Comparison of ENCODE assay signal across 10 mouse cellular contexts in genomic region chr10:41565141-41565540, GRCm38 (mm10). TPM values are rescaled to one million over a fixed set of nuclear protein-coding genes. Genes with fewer than 3 reads are reported as not detected.
A peak's percentile ranks its signal among the peaks of the same experiment; 100 is the strongest.
DNase-seq lines count a peak whose midpoint lies in the region; ATAC-seq and TF ChIP-seq lines count a peak whose summit lies in the region.
"Had no signal": no experiment of that assay in that cellular context is flagged by ENCODE, and none has a peak within 500 bp of the region (broad histone marks: within the 10 kb centered on the region; RNA-seq: fewer than 3 reads in every experiment).

No protein-coding gene starts in this region.

- no peak for TF ChIP-seq CTCF in ES-Bruce4 (IDR thresholded peaks at IDR 0.05; ENCODE audit: low read depth, low read length)

- DNase-seq in adipocyte (ENCODE audit: low spot score): peak; percentile 90
- peak; percentile 50 to 72 for DNase-seq in gastrocnemius, postnatal 4 days (ENCODE audit: low spot score in 2 of 2)
- peak; percentile 19 for DNase-seq in lung, postnatal 25 days (ENCODE audit: low spot score)
- DNase-seq in cerebellum, adult 11-12 months: no peak
- no peak for DNase-seq in forebrain, embryonic 14.5 days (ENCODE audit: low spot score)
- DNase-seq: liver, embryonic 13.5 days; thymus, postnatal 14 days had no signal

- no peaks in the 10 kb centered on the region for H3K27me3 ChIP-seq in ES-Bruce4 (ENCODE audit: control insufficient read depth, insufficient read depth, low read length, poor library complexity, severe bottlenecking)
- no peaks in the 10 kb centered on the region for H3K27me3 ChIP-seq in forebrain, embryonic 16.5 days (replicated peaks; ENCODE audit: control insufficient read depth, insufficient read depth, low read length)
- no peaks in the 10 kb centered on the region for H3K27me3 ChIP-seq in forebrain, embryonic 14.5 days (replicated peaks; ENCODE audit: control insufficient read depth, insufficient read depth, low read length)
- H3K27me3 ChIP-seq: liver, embryonic 13.5 days had no signal

- H3K36me3 ChIP-seq in ES-Bruce4 (ENCODE audit: control insufficient read depth, insufficient read depth, low read length, poor library complexity, severe bottlenecking): no peaks in the 10 kb centered on the region
- no peaks in the 10 kb centered on the region for H3K36me3 ChIP-seq in forebrain, embryonic 16.5 days (ENCODE audit: control insufficient read depth, insufficient read depth)
- no peaks in the 10 kb centered on the region for H3K36me3 ChIP-seq in forebrain, embryonic 14.5 days (ENCODE audit: control insufficient read depth, insufficient read depth, low read length)
- H3K36me3 ChIP-seq: liver, embryonic 13.5 days had no signal

- peaks cover 2% of the 10 kb centered on the region for H3K4me1 ChIP-seq in ES-Bruce4 (ENCODE audit: control insufficient read depth, insufficient read depth, low read length)
- no peaks in the 10 kb centered on the region for H3K4me1 ChIP-seq in forebrain, embryonic 16.5 days (replicated peaks; ENCODE audit: control insufficient read depth, insufficient read depth, low read length)
- no peaks in the 10 kb centered on the region for H3K4me1 ChIP-seq in forebrain, embryonic 14.5 days (ENCODE audit: control insufficient read depth, insufficient read depth, low read length)
- H3K4me1 ChIP-seq: liver, embryonic 13.5 days had no signal

- H3K9me3 ChIP-seq in ES-Bruce4 (replicated peaks; ENCODE audit: control insufficient read depth, insufficient read depth, low read length, poor library complexity, severe bottlenecking): no peaks in the 10 kb centered on the region
- H3K9me3 ChIP-seq in forebrain, embryonic 16.5 days (ENCODE audit: control insufficient read depth, low read length): 0 out of 2 replicates have a peak, but pooled peaks cover 5% of the 10 kb centered on the region
- peaks cover 2% of the 10 kb centered on the region; the same call in 1 of the 2 replicates for H3K9me3 ChIP-seq in forebrain, embryonic 14.5 days (replicated peaks; ENCODE audit: control insufficient read depth, low read length)

- peak overlapping the region; percentile 18; the same call in 1 of the 2 replicates for H3K9ac ChIP-seq in ES-Bruce4 (ENCODE audit: low read depth, poor library complexity, severe bottlenecking)
- no peak overlapping the region for H3K9ac ChIP-seq in forebrain, embryonic 16.5 days (replicated peaks; ENCODE audit: low read depth, low read length)
- H3K9ac ChIP-seq in forebrain, embryonic 14.5 days (ENCODE audit: low read length): no peak overlapping the region
- H3K9ac ChIP-seq: liver, embryonic 13.5 days had no signal

- TF ChIP-seq EP300 in ES-Bruce4 (IDR thresholded peaks at IDR 0.05; ENCODE audit: insufficient read depth, low read depth, low read length): peak; percentile 69; the same call in 1 of the 2 replicates

- ATAC-seq in forebrain, embryonic 16.5 days: no peak
- no peak for ATAC-seq in forebrain, embryonic 14.5 days

- no peak for TF ChIP-seq POLR2A in ES-Bruce4 (IDR thresholded peaks at IDR 0.05; ENCODE audit: insufficient read depth, low read length)

- 51% methylated on average over 5 of the region's 5 CpGs for WGBS in forebrain, embryonic 16.5 days
- WGBS in forebrain, embryonic 14.5 days: 44% methylated on average over 5 of the region's 5 CpGs

- H3K4me3 ChIP-seq in ES-Bruce4 (ENCODE audit: low read depth, low read length): no peak overlapping the region
- H3K4me3 ChIP-seq in forebrain, embryonic 16.5 days (replicated peaks; ENCODE audit: low read length): no peak overlapping the region
- H3K4me3 ChIP-seq in forebrain, embryonic 14.5 days (ENCODE audit: low read depth, low read length): no peak overlapping the region
- H3K4me3 ChIP-seq: liver, embryonic 13.5 days had no signal

- H3K4me2 ChIP-seq in forebrain, embryonic 16.5 days (ENCODE audit: low read length): no peak overlapping the region
- H3K4me2 ChIP-seq in forebrain, embryonic 14.5 days (ENCODE audit: low read length): no peak overlapping the region
- H3K4me2 ChIP-seq: liver, embryonic 13.5 days had no signal

- no peak overlapping the region for H3K27ac ChIP-seq in ES-Bruce4 (ENCODE audit: insufficient read depth, low read length)
- H3K27ac ChIP-seq in forebrain, embryonic 16.5 days (ENCODE audit: low read length): no peak overlapping the region
- no peak overlapping the region for H3K27ac ChIP-seq in forebrain, embryonic 14.5 days (ENCODE audit: low read depth, low read length)
- H3K27ac ChIP-seq: kidney, postnatal 0 days; liver, embryonic 13.5 days had no signal

RNA-seq across cellular contexts. Expression of gene Cd164, which starts 45.9 kb away (rescaled TPM):
- polyA plus RNA-seq in ES-Bruce4 (2011; ENCODE audit: insufficient read depth, insufficient read length, low read depth, missing spikeins): 298 and 315 TPM in 2 replicates
- 100 to 1,000 TPM; 221 to 227 TPM for total RNA-seq in gastrocnemius, postnatal 4 days (2021)
- 61.8 and 81.7 TPM in 2 replicates for polyA plus RNA-seq in forebrain, embryonic 16.5 days (2015; fragmentation: Nextera tagmentation; extraction: Ambion mirVana)
- polyA plus RNA-seq in forebrain, embryonic 14.5 days (2014; fragmentation: Nextera tagmentation; extraction: Ambion mirVana): 84.8 and 89.1 TPM in 2 replicates

Comparison
In these comparisons a context has a peak if more than half of its experiments do, and no peak if none do; other contexts are left out.
1. DNase-seq: peak in adipocyte (single experiment), gastrocnemius, postnatal 4 days (2 of 2) and lung, postnatal 25 days (single experiment); none in cerebellum, adult 11-12 months (single experiment) and forebrain, embryonic 14.5 days (single experiment).